Mouse (Mus musculus) testis, adult 2 months (tissue): Measurements from ENCODE around the gene Ptprb. TPM values are rescaled to one million over a fixed set of nuclear protein-coding genes. Genes with fewer than 3 reads are reported as not detected.

Experiments
- H3K27ac ChIP-seq: fragments of 200-500 bp; 2 replicates; pipeline ENCODE4 v1.5.1; 2012; ENCODE audit warnings: low read depth, low read length; ENCODE audit not compliant: control insufficient read depth, insufficient read depth
- H3K27me3 ChIP-seq: fragments of 200-500 bp; 2 replicates; pipeline ENCODE4 v1.6.1; 2012; ENCODE audit warnings: mild to moderate bottlenecking, low read length, moderate library complexity; ENCODE audit not compliant: control insufficient read depth, insufficient read depth
- H3K36me3 ChIP-seq: fragments of 200-500 bp; 2 replicates; pipeline ENCODE4 v1.6.1; 2012; ENCODE audit warnings: mild to moderate bottlenecking, low read length; ENCODE audit not compliant: control insufficient read depth, insufficient read depth
- H3K4me1 ChIP-seq: fragments of 200-500 bp; 2 replicates; pipeline ENCODE4 v1.6.1; 2012; ENCODE audit warnings: low read length; ENCODE audit not compliant: control insufficient read depth, insufficient read depth
- H3K4me3 ChIP-seq: fragments of 200-500 bp; 2 replicates; pipeline ENCODE4 v1.5.1; 2012; ENCODE audit warnings: low read depth, mild to moderate bottlenecking, low read length, moderate library complexity, mixed read lengths; ENCODE audit not compliant: control insufficient read depth
- CTCF ChIP-seq: fragments of 200-500 bp; IDR thresholded peaks from 2 replicates; pipeline ENCODE4 v1.5.1; 2012; ENCODE audit warnings: low read depth, mild to moderate bottlenecking, inconsistent platforms, low read length, moderate library complexity; ENCODE audit not compliant: control insufficient read depth, insufficient read depth, insufficient replicate concordance
- POLR2A ChIP-seq: fragments of 200-500 bp; IDR thresholded peaks from 2 replicates; pipeline ENCODE4 v1.6.1; 2012; ENCODE audit warnings: low read depth, mild to moderate bottlenecking, inconsistent platforms, low read length, moderate library complexity; ENCODE audit not compliant: control insufficient read depth
- polyA plus RNA-seq: library from polyadenylated mRNA; depleted of rRNA; stranded (reverse); fragments of >200 nt; gene quantifications from 2 replicates; pipeline ENCODE4 v1.2.3, GENCODE M21; 2012

The Ptprb gene
- polyA plus RNA-seq, 1 experiment: 1.0 TPM

GRCm38 (mm10) chr10:116329086-116329485, 53.8 kb downstream of the Ptprb start:
- TF ChIP-seq CTCF (no peak), POLR2A (no peak)
- no peaks in the 10 kb centered on the region for H3K36me3 ChIP-seq
- no peak overlapping the region for H3K27ac ChIP-seq
- no peaks in the 10 kb centered on the region for H3K27me3 ChIP-seq
- no peaks in the 10 kb centered on the region; the same call in 1 of the 2 replicates for H3K4me1 ChIP-seq
- no peak overlapping the region for H3K4me3 ChIP-seq

GRCm38 (mm10) chr10:116330458-116330857, 55.1 kb downstream of the Ptprb start:
- no peaks in the 10 kb centered on the region for H3K36me3 ChIP-seq
- H3K4me1 ChIP-seq: no peaks in the 10 kb centered on the region; the same call in 1 of the 2 replicates
- no peak overlapping the region; the same call in 1 of the 2 replicates for H3K4me3 ChIP-seq
- no peaks in the 10 kb centered on the region for H3K27me3 ChIP-seq
- no peak overlapping the region for H3K27ac ChIP-seq
- TF ChIP-seq POLR2A (no peak), CTCF (peak; percentile 74; the same call in 1 of the 2 replicates)

GRCm38 (mm10) chr10:116330961-116331510, 55.7 kb downstream of the Ptprb start:
- Histone ChIP-seq H3K4me3 (peak overlapping the region; percentile 10), H3K27ac (no peak overlapping the region), H3K4me1 (no peaks in the 10 kb centered on the region; the same call in 1 of the 2 replicates), H3K36me3 (no peaks in the 10 kb centered on the region), H3K27me3 (no peaks in the 10 kb centered on the region)
- TF ChIP-seq CTCF (no peak), POLR2A (no peak)

GRCm38 (mm10) chr10:116333666-116334065, 58.3 kb downstream of the Ptprb start:
- Histone ChIP-seq H3K4me3 (no peak overlapping the region), H3K4me1 (no peaks in the 10 kb centered on the region; the same call in 1 of the 2 replicates), H3K27ac (no peak overlapping the region), H3K27me3 (no peaks in the 10 kb centered on the region), H3K36me3 (no peaks in the 10 kb centered on the region)
- TF ChIP-seq POLR2A: no peak
- no peak for TF ChIP-seq CTCF

- no peaks in the 10 kb centered on the region; the same call in 1 of the 2 replicates for H3K4me1 ChIP-seq
- H3K27me3 ChIP-seq: no peaks in the 10 kb centered on the region
- H3K4me3 ChIP-seq: no peak overlapping the region
- no peak for TF ChIP-seq POLR2A
- no peak for TF ChIP-seq CTCF
- no peak overlapping the region for H3K27ac ChIP-seq
- no peaks in the 10 kb centered on the region for H3K36me3 ChIP-seq
These were observed 58.8 kb downstream of the Ptprb start for GRCm38 (mm10) chr10:116334120-116334519.

- H3K36me3 ChIP-seq: no peaks in the 10 kb centered on the region
- no peak overlapping the region for H3K4me3 ChIP-seq
- H3K27ac ChIP-seq: no peak overlapping the region
- TF ChIP-seq POLR2A: no peak
- no peak for TF ChIP-seq CTCF
- H3K4me1 ChIP-seq: no peaks in the 10 kb centered on the region; the same call in 1 of the 2 replicates
- H3K27me3 ChIP-seq: no peaks in the 10 kb centered on the region
These were observed 60.0 kb downstream of the Ptprb start for GRCm38 (mm10) chr10:116335328-116335727.

- H3K4me1 ChIP-seq: no peaks in the 10 kb centered on the region
- no peaks in the 10 kb centered on the region for H3K27me3 ChIP-seq
- H3K27ac ChIP-seq: no peak overlapping the region
- H3K4me3 ChIP-seq: no peak overlapping the region
- TF ChIP-seq CTCF (no peak), POLR2A (no peak)
- no peaks in the 10 kb centered on the region for H3K36me3 ChIP-seq
These were observed 65.9 kb downstream of the Ptprb start for GRCm38 (mm10) chr10:116341194-116341593.
